Mouse (Mus musculus) gastrocnemius, adult 18-20 months (tissue): ENCODE results near the gene Tmem164. TPM values are rescaled to one million over a fixed set of nuclear protein-coding genes. Genes with fewer than 3 reads are reported as not detected.

Source experiments
- DNase-seq: peaks from one replicate; pipeline ENCODE4 v3.0.0; 2021; ENCODE audit warnings: low spot score
- total RNA-seq, 2 experiments: library from RNA; stranded (reverse); gene quantifications; 2 replicates each; pipeline ENCODE4 v1.2.3; 2021

Gene Tmem164
- total RNA-seq, 2 experiments from 2014 or later = 1.1 to 1.2 TPM

GRCm38 (mm10) chrX:142748574-142748973, 67.4 kb downstream of the Tmem164 start:
- DNase-seq = no peak

GRCm38 (mm10) chrX:142750775-142751174, 69.6 kb downstream of the Tmem164 start:
- no peak for DNase-seq

GRCm38 (mm10) chrX:142755542-142755941, 74.3 kb downstream of the Tmem164 start:
- no peak for DNase-seq

- DNase-seq = no peak
These were observed 79.2 kb downstream of the Tmem164 start for GRCm38 (mm10) chrX:142760415-142760814.

- DNase-seq = no peak
These were observed 82.1 kb downstream of the Tmem164 start for GRCm38 (mm10) chrX:142763337-142763736.

GRCm38 (mm10) chrX:142769698-142770097, 88.5 kb downstream of the Tmem164 start:
- DNase-seq = no peak

- DNase-seq = no peak
These were observed 92.5 kb downstream of the Tmem164 start for GRCm38 (mm10) chrX:142773658-142774057.

GRCm38 (mm10) chrX:142776131-142776530, 94.9 kb downstream of the Tmem164 start:
- DNase-seq = no peak

- DNase-seq = no peak
These were observed 97.4 kb downstream of the Tmem164 start for GRCm38 (mm10) chrX:142778638-142779037.

GRCm38 (mm10) chrX:142786160-142787052, 105.2 kb downstream of the Tmem164 start:
- no peak for DNase-seq

- no peak for DNase-seq
These were observed 111.0 kb downstream of the Tmem164 start for GRCm38 (mm10) chrX:142792185-142792584.

- no peak for DNase-seq
These were observed 112.9 kb downstream of the Tmem164 start for GRCm38 (mm10) chrX:142794069-142794610.

GRCm38 (mm10) chrX:142804596-142804995, 123.4 kb downstream of the Tmem164 start:
- no peak for DNase-seq

- no peak for DNase-seq
These were observed 124.9 kb downstream of the Tmem164 start for GRCm38 (mm10) chrX:142806126-142806525.

GRCm38 (mm10) chrX:142806620-142807061, 125.4 kb downstream of the Tmem164 start:
- DNase-seq = no peak

- peak; percentile 48 for DNase-seq
These were observed 127.2 kb downstream of the Tmem164 start for GRCm38 (mm10) chrX:142808411-142808810.

GRCm38 (mm10) chrX:142813146-142813545, 131.9 kb downstream of the Tmem164 start:
- no peak for DNase-seq

GRCm38 (mm10) chrX:142818057-142818682, 137.0 kb downstream of the Tmem164 start:
- DNase-seq = peak; percentile 33

GRCm38 (mm10) chrX:142821239-142821638, 140.0 kb downstream of the Tmem164 start:
- no peak for DNase-seq

- peak; percentile 15 for DNase-seq
These were observed 140.6 kb downstream of the Tmem164 start for GRCm38 (mm10) chrX:142821846-142822245.

GRCm38 (mm10) chrX:142825309-142825708, 144.1 kb downstream of the Tmem164 start:
- no peak for DNase-seq

- DNase-seq = no peak
These were observed 146.4 kb downstream of the Tmem164 start for GRCm38 (mm10) chrX:142827644-142828043.
